Mouse (Mus musculus) testis, adult 2 months (tissue): ENCODE results near the gene Ndufb4.

Source experiments
- CTCF ChIP-seq: fragments of 200-500 bp; IDR thresholded peaks from 2 replicates; pipeline ENCODE4 v1.5.1; 2012; ENCODE audit warnings: low read depth, mild to moderate bottlenecking, inconsistent platforms, low read length, moderate library complexity; ENCODE audit not compliant: control insufficient read depth, insufficient read depth, insufficient replicate concordance
- POLR2A ChIP-seq: fragments of 200-500 bp; IDR thresholded peaks from 2 replicates; pipeline ENCODE4 v1.6.1; 2012; ENCODE audit warnings: low read depth, mild to moderate bottlenecking, inconsistent platforms, low read length, moderate library complexity; ENCODE audit not compliant: control insufficient read depth

GRCm38 (mm10) chr16:37682309-37682975 is 28.2 kb upstream of the Ndufb4 start:
- TF ChIP-seq CTCF (peak; percentile 67; the same call in 1 of the 2 replicates), POLR2A (no peak)
